Mouse (Mus musculus) frontal cortex, postnatal 10 days (tissue): ENCODE data around the gene Mrgprx1.

Experiments used
- DNase-seq, 2 experiments: peaks; one replicate each; pipeline ENCODE4 v3.0.0; 2022; ENCODE audit warnings: low spot score in 2 of 2, mixed read lengths in 1 of 2

Mrgprx1 gene

DNA sequence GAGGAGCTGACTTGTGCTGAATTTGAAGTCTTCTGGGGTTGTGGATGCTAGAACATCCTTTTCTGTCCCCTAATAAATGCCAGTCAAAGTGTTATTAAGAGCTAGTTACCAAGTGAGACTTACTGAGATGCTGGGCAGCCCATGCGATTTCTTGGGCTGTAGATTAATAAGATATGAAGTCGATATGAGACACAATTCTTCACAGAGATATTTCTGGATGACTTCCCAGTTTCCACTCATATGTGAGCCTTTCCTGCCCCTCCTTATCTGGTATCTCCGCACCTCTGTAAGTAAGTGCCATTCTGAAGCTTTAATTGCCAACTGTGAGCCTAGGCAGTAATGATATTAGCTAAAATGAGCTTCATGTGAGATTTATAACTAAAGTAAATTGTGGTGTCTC, at the start of gene Mrgprx1:
TSS of gene Mrgprx1 (minus strand) at position 101 of the 400 bp plus-strand sequence.
- DNase-seq: no peak

DNA sequence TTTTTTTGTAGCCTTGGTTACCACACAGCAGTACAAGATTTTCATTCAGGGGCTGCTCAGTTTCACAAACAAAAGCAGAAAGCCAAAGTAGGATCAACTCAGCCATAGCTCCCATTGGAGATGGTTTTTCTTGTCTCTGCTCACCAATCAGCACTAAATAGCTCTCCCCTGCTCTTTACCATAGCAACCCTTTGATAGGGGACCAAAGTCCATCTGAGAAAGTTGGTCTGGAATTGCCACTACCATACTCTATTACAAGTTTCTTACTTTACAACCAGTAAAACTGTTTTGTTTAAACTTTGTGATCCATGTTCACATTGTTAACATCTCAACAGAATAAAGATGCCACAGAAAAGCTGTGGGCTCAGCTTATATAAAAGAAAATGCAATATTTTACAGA, 48.1 kb upstream of the Mrgprx1 start:
- no peak for DNase-seq

DNA sequence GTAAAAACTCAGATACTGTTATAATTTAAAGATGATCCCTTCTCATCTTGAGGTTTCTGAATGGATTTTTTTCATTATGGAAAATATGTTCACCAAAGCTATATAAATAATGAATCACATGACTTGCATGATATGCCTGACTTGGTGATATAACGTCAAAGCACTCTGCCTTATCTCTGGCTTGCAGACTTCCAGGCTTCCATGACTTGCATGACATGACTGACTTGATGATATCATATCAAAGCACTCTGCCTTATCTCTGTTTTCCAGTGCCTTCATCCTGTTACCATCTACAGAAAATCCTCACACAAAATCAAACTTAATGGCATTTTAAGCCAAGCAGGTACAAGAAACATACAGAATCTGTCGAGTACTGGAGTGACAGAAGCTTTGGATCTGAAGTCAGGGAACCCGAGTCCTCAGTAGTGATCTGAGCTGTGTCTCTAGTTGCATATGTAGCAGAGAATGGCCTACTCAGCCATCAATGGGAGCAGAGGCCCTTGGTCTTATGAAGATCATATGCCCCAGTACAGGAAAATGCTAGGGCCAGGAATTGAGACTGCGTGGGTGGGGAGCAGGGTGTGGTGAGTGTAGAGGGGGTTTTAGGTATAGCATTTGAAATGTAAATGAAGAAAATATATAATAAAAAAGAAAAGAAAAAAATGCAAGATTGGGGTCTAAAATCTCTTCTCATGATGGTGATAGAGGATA, 19.2 kb upstream of the Mrgprx1 start:
- DNase-seq: no peak

DNA sequence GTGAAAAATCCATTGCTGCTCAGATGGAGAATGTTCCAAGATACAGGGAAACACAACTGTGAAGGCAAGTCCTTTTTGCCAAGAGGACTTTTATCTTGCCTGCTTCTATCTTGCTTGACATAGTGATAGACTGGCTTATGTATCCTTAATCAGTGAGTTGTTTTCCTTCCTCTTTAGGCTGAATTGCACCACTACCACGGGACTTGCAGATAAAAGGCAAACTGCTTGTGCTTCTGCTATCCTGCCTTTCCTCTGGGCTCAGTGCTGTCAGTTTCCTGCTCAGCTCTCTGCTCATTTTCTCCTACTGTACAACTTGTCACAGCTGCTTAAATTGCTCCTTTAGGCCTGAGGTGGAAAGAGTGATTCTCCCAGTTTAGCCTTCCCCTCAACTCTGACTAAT, 16.6 kb upstream of the Mrgprx1 start:
- DNase-seq: no peak

- DNase-seq: no peak
These were observed 9.5 kb downstream of the Mrgprx1 start for GRCm38 (mm10) chr7:48017874-48018273.

DNA sequence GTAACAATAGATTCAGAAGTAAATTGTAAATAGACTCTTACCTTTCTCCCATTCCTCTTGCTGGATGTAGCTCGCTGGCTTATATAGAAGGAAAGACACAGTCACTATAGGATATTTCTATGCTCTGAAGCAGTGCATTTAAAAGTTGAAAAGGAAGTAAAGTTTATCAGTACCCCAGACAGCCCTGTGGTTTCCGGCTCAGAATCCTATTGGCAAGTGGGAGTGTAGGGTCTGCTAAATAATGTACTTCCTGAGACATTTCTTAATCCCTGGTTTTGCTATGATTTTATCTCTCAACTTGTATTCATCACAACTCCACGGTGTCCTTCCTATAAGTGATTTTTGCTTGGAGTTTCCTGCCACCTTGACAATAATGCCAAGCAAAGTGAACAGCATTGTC, 31.7 kb downstream of the Mrgprx1 start:
- no peak for DNase-seq

- DNase-seq: no peak
These were observed 40.6 kb downstream of the Mrgprx1 start for GRCm38 (mm10) chr7:47986752-47987151.

DNA sequence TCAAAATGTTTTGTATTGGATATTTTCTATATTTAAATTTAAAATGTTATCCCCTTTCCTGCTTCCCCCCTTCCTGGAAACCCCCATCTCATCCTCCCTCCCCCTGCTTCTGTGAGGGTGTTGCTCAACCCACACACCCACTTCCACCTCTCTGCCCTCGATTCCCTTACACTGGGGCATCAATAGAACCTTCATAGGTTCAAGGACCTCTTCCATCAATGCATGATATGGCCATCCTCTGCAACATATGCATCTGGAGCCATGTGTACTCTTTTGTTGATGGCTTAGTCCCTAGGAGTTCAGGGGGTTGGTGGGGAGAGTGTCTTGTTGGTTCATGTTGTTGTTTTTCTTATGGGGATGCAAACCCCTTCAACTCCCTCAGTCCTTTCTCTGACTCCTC, 45.4 kb downstream of the Mrgprx1 start, which contains the start of gene Mrgpra4:
TSS of gene Mrgpra4 (minus strand) at position 101 of the 400 bp plus-strand sequence.
- DNase-seq: no peak
